Mouse (Mus musculus) erythroblast, embryonic 14.5 days (primary cell): ENCODE results near the gene Gm47995.

Experiments used
- GATA1 ChIP-seq: IDR thresholded peaks from 2 replicates; pipeline ENCODE4 v1.6.1; 2012; ENCODE audit warnings: low read length, inconsistent platforms, mixed read lengths
- TAL1 ChIP-seq: IDR thresholded peaks from 3 replicates; pipeline ENCODE4 v1.6.1; 2012; ENCODE audit warnings: low read length, inconsistent platforms, mixed read lengths

GRCm38 (mm10) chr1:151153056-151153652, 45.1 kb upstream of the Gm47995 start:
- no peak for TF ChIP-seq GATA1
- no peak for TF ChIP-seq TAL1
